In the genomic region with DNA sequence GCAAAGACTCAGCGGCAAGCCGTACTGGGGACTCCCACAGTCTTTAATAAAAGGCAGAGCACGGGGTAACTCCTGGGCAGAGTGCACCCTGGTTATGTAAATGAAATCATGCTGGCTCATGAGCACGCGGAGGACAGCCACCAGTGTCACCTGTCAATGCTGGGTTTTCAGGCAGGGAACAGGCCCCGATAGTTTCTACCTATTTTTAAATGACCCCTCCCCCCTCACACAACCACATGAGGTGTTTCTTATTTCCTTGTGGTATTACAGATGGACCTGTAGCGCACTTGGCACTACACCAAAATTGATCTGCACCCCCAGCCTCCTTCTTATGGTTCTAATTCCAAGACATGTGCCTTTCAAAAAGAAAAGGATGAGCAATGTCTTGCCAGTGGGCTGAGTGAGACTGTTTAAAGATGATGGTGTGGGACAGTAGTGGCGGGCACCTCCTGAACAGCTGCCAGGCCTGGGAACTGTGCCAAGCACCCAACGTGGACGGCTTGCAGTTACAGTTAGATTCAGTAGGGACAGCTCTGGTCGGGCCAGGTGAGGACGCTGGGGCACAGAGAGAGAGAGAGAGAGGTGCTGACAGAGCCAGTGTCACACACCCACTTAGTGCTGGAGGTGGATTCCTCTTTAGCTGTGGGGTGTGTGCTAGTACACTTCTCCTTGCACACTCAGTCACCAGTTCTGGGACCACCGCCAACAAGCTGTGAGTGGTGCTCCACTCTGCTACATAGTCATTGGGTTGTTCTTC, we compare ENCODE assay signal across 10 mouse cellular contexts. TPM values are rescaled to one million over a fixed set of nuclear protein-coding genes. Genes with fewer than 3 reads are reported as not detected.
DNase-seq lines count a peak whose midpoint lies in the region; ATAC-seq and TF ChIP-seq lines count a peak whose summit lies in the region.
"Had no signal": no experiment of that assay in that cellular context is flagged by ENCODE, and none has a peak within 500 bp of the region (broad histone marks: within the 10 kb centered on the region; RNA-seq: fewer than 3 reads in every experiment).

No protein-coding gene starts in this region.

- WGBS in liver, postnatal 0 days (ENCODE audit: insufficient replicate concordance), result 72% methylated on average over 13 of the region's 13 CpGs

- H3K9ac ChIP-seq in liver, postnatal 0 days (replicated peaks), result no peak overlapping the region

- no peak for ATAC-seq in liver, postnatal 0 days
- ATAC-seq: Patski had no signal

- no peak overlapping the region for H3K27ac ChIP-seq in liver, postnatal 0 days (ENCODE audit: low read depth)
- H3K27ac ChIP-seq: macrophage had no signal

- no peak for TF ChIP-seq EP300 in liver, postnatal 0 days (IDR thresholded peaks at IDR 0.05; ENCODE audit: low read depth)

- H3K36me3 ChIP-seq in liver, postnatal 0 days (replicated peaks; ENCODE audit: insufficient read depth, low read length), result no peaks in the 10 kb centered on the region

- no peaks in the 10 kb centered on the region for H3K9me3 ChIP-seq in liver, postnatal 0 days (ENCODE audit: low read length)

- no peaks in the 10 kb centered on the region; the same call in 1 of the 2 replicates for H3K4me1 ChIP-seq in liver, postnatal 0 days (ENCODE audit: insufficient read depth)

- H3K27me3 ChIP-seq in liver, postnatal 0 days (ENCODE audit: insufficient read depth, low read length), result no peaks in the 10 kb centered on the region

- H3K4me2 ChIP-seq in liver, postnatal 0 days (ENCODE audit: low read depth, low read length), result no peak overlapping the region

- no peak for TF ChIP-seq CTCF in liver, postnatal 0 days (IDR thresholded peaks at IDR 0.05; ENCODE audit: low read depth)

- peak; percentile 42 to 74 for DNase-seq in layer of hippocampus, adult 18-20 months (ENCODE audit: low spot score in 2 of 2)
- no peak for DNase-seq in layer of hippocampus, adult 11-12 months (ENCODE audit: low spot score)
- DNase-seq in cerebellum, adult 8-10 months, result peak; percentile 59
- peak; percentile 48 to 68 for DNase-seq in heart, adult 9 months (ENCODE audit: low spot score in 2 of 2)
- DNase-seq in left cerebral cortex, adult 8-10 months (ENCODE audit: low spot score in 2 of 2), result peak; percentile 50 to 69
- peak; percentile 67 to 70 for DNase-seq in right cerebral cortex, postnatal 36 days (ENCODE audit: low spot score in 2 of 2)
- no peak for DNase-seq in thymus, postnatal 4 days
- no peak for DNase-seq in liver, postnatal 0 days

- H3K4me3 ChIP-seq in liver, postnatal 0 days (ENCODE audit: low read depth, low read length), result no peak overlapping the region

RNA-seq across cellular contexts. Expression of gene Wipf3, which starts 31.7 kb away (rescaled TPM):
- total RNA-seq in layer of hippocampus, adult 18-20 months (2021), result 100 to 1,000 TPM; 331 to 395 TPM
- 10 to 100 TPM; 84.4 to 96.0 (median 89.1) TPM for total RNA-seq in left cerebral cortex, adult 8-10 months (2022)
- polyA plus RNA-seq in liver, postnatal 0 days (2015; fragmentation: Nextera tagmentation; extraction: Ambion mirVana), result 0.31 and 0.34 TPM in 2 replicates
- polyA plus RNA-seq: macrophage had no signal

Comparison
In these comparisons a context has a peak if more than half of its experiments do, and no peak if none do; other contexts are left out.
1. DNase-seq: peak in layer of hippocampus, adult 18-20 months (2 of 2), cerebellum, adult 8-10 months (single experiment), heart, adult 9 months (2 of 2), left cerebral cortex, adult 8-10 months (2 of 2) and right cerebral cortex, postnatal 36 days (2 of 2); none in layer of hippocampus, adult 11-12 months (single experiment), thymus, postnatal 4 days (single experiment) and liver, postnatal 0 days (single experiment).